Mouse (Mus musculus): ENCODE measurements around the gene 2510009E07Rik.

Gene 2510009E07Rik

DNA sequence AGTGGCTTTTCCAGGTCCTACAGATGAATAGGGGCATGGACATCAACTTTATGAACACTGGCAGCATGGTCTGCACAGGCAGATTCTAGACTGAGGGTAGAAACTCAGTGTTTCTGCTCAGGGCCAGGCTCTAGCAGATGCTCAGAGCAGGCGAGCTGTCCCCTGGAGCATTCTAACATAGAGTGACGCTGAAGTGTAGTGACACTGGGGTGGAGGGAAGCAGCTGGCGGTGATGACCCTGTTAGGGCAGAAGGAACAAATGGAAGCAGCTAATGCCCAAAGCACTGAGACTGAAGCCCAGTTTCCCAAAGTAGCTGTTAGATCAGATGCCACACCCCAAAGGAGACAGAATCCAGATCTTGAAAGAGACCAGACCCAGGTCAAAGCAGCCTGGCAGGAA lies 48.0 kb downstream of the 2510009E07Rik start:
- ChIA-PET POLR2A (interaction anchor here in 1 of 4 experiments (0.9 kb wide), 1 partner anchor 43 kb away, joined by 3 read pairs; no protein-coding TSS in a partner anchor), CTCF (no interaction called here)

DNA sequence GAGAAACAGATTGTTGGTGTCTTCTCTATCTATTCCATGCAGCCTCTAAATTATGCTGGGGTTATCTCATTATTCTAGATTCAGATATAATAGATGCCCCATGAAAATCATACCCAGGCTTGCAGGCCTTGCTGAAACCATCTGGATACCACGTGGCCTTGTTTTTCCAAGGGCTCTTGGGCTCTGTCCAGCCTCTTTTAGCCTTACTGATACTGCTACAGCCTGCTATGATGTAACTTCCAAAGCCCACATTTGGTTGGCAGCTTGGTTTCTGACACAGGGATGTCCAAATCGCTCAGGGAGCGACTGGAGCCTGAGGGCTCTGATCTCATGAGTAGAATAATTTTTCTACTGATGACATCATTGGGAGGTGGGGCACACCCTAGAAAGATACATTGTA lies 48.5 kb downstream of the 2510009E07Rik start:
- POLR2A ChIA-PET, result interaction anchor here in 2 of 4 experiments (0.9 to 2.6 kb wide), 2 partner anchors 9 to 44 kb away, joined by 3 to 14 read pairs; no protein-coding TSS in a partner anchor
- CTCF ChIA-PET, result no interaction called here

DNA sequence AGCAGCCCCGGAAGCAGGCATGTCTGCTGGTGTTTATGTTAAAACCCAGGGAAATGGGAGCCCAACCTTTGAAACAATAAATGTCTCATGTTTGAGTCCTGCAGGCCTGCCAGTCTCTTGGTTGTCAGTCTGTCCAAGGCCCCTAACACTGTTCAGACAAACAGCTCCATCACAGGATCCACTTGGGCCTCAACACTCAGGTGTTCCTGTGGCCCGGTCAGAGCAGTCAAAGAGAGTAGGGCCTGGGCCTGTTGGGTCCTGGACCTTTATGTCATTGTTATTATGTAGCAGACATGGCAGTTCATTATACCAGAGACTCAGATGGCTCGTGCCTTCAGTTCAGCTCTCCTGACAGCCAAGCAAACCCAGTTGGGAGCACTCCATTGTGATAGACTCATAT lies 49.9 kb downstream of the 2510009E07Rik start:
- POLR2A ChIA-PET, result interaction anchor here in 3 of 4 experiments (1.0 to 2.8 kb wide), 8 partner anchors 9 to 57 kb away, joined by 3 to 15 read pairs (median 4); no protein-coding TSS in a partner anchor
- CTCF ChIA-PET, result interaction anchor here in 2 of 4 experiments (1.1 to 1.4 kb wide), 2 partner anchors 29 to 83 kb away, joined by 3 to 6 read pairs; no protein-coding TSS in a partner anchor

DNA sequence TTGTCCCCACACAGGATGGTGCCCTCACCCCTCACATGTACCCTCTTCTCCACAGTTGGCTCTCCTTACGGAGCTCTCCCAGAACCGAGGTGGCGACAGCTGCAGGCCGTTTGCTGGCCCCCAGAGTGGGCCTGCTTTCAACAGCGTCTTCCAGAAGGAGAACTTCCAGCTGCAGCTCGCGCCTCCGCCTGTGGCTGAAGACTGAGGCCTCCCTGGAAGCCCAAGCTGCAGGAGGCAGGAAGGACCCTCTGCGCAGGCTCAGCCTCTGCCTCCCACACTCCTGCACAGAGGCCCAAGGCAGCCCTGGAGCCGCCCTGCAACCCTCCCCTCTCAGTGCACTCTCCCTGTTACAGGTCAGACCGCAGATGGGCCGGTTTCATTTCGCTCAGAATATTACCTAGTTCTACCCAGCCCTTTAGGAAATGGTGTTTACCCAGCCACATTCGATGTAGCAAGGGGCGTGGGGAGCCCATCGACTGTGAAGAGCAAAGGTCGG lies 50.4 kb downstream of the 2510009E07Rik start:
- CTCF ChIA-PET, result interaction anchor here in 2 of 4 experiments (0.8 to 1.4 kb wide), 3 partner anchors 28 to 440 kb away, joined by 3 to 6 read pairs (median 3); partner anchors contain the start of gene Ephb3 (in 1 of the 2)
- POLR2A ChIA-PET, result interaction anchor here in 3 of 4 experiments (1.0 to 2.8 kb wide), 8 partner anchors 10 to 58 kb away, joined by 3 to 15 read pairs (median 4); no protein-coding TSS in a partner anchor

DNA sequence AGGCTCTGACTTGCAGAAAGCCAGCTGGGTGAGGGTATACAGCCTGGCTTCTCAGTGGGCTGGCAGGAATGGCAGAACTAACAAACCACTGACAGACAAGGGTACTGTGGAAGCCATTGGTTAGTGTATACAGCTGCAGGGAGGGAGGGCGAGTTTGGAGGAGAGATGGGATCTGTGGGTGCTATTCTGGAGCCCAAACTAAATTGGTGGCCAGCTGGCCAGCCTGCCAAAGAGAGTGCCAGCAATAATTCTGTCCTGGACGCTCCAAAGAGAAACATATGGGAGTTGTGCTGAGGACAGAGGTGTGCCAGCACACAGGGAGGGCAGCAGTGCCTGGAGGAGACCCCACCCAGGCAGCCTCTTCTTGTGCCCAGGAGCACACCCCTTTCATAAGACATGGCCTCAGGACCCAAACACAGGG lies 50.8 kb downstream of the 2510009E07Rik start:
- ChIA-PET POLR2A (interaction anchor here in 2 of 4 experiments (1.0 to 2.8 kb wide), 6 partner anchors 10 to 58 kb away, joined by 3 to 15 read pairs (median 8); no protein-coding TSS in a partner anchor), CTCF (interaction anchor here in 3 of 4 experiments (0.5 to 1.4 kb wide), 4 partner anchors 28 to 439 kb away, joined by 3 to 4 read pairs (median 3); partner anchors contain the start of gene Ephb3 (in 1 of the 3))

DNA sequence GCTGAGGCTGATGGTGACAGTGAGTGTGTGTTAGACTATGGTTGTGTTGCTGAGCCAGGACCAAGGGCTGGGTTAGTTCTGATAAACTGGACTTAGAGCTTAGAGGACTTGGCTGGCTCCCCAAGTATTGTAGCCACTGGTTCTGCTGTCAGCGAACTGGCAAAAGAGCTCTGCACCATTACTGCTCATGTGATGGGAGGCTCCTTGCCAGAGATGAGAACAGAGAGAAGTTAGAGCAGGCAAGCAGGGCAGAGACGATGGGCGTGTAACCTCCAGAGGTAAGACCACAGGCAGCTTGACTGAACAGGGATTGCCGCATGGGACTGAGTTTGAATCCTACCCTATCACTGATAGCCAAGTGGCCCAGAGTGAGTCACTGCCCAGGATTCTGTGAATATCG lies 51.6 kb downstream of the 2510009E07Rik start:
- ChIA-PET CTCF (interaction anchor here in 2 of 4 experiments (0.5 to 1.4 kb wide), 2 partner anchors 68 to 85 kb away, joined by 3 to 4 read pairs; no protein-coding TSS in a partner anchor), POLR2A (interaction anchor here in 1 of 4 experiments (2.3 to 2.8 kb wide), 2 partner anchors 11 to 59 kb away, joined by 11 to 15 read pairs; no protein-coding TSS in a partner anchor)

DNA sequence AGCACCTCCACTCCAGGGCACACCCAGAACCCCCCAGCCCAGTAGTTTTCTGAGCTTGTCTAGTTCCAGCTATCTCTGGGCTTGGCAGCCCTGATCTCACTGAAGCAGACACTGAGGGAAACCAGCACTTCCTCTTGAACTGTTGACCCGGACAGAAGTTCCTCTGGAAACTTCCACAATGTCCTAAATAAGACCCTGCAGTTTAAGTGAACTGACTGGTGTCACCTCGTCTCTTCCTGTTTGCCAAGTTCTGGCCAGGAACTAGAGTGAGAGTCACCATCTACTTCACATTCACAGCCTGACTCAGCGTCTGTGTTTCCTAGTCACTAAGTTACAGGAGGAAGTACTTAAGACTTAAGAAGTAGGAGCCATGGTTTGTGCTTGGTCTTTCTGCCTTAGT lies 52.5 kb downstream of the 2510009E07Rik start:
- ChIA-PET CTCF (no interaction called here), POLR2A (no interaction called here)

DNA sequence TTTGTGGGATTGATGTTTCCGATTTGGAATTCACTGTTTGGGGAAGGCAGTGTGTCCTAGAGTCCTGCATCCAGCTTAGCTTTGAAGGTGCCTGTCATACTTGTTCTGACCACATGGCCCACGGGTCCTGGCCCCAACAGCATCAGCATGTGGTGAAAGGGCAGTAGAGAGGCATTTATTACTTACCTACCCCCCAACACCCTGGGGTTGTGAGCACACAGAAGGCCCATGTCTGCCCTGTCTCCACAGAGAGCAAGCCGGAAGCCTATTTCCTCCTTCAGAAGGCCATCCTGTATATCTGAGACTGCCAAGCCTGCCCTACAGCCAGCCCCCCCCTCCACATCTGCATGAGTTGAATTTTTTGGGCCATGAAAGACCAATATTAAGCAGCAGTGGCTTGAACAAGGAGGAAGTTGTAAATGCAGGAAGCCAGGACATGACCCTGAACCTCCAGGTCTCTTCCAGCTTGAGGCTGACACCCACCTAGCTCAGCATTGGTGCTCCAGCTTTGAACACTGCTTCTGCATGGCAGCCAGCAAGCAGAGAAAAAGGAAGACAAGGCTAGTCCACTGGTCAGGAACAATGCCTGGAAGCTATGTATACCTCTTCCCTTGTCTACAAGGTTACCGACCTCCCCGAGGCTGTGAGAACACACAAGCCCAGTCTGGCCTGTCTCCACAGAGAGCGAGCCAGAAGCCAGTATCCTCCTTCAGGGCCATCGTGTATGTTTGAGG lies 53.5 kb downstream of the 2510009E07Rik start:
- CTCF ChIA-PET, result interaction anchor here in 1 of 4 experiments (0.8 kb wide), 1 partner anchor 87 kb away, joined by 3 read pairs; no protein-coding TSS in a partner anchor

DNA sequence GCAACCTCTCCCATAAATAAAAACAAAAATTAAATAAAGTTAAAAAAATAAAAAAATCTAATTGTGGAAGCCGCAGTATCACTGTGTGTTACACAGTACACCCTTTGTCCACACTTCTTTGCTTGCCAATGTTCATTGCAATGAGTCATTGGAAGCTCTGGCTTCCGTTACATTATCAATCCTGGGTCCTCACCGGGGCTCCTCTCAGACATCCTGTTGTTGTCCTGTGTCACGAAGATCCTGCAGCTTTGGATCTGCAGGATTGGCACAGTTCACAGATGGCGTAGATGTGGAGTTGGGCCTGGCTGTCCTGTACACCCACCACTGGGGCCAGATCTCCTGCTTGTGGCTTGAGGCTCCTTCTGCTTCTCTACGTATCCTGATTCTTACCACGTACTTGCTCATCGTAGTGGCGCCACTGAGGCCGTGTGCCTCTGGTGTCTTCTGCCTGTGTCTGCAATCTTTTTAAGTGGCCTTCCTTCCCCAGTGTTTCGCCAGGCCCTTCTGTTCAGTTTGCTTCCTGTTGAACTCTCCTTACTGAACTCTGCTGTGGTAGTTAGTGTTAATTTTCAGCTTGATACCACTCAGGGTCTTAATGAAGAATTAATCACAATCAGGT lies 57.2 kb downstream of the 2510009E07Rik start:
- POLR2A ChIA-PET, result interaction anchor here in 1 of 4 experiments (0.6 to 1.4 kb wide), 2 partner anchors 10 to 65 kb away, joined by 3 read pairs; no protein-coding TSS in a partner anchor
- CTCF ChIA-PET, result interaction anchor here in 1 of 4 experiments (0.6 kb wide), 1 partner anchor 220 kb away, joined by 3 read pairs; no protein-coding TSS in a partner anchor

More for the DNA sequence above, 53.5 kb downstream of the 2510009E07Rik start:
- POLR2A ChIA-PET, result interaction anchor here in 2 of 4 experiments (0.5 to 1.2 kb wide), 4 partner anchors 13 to 61 kb away, joined by 3 to 4 read pairs (median 3); no protein-coding TSS in a partner anchor

DNA sequence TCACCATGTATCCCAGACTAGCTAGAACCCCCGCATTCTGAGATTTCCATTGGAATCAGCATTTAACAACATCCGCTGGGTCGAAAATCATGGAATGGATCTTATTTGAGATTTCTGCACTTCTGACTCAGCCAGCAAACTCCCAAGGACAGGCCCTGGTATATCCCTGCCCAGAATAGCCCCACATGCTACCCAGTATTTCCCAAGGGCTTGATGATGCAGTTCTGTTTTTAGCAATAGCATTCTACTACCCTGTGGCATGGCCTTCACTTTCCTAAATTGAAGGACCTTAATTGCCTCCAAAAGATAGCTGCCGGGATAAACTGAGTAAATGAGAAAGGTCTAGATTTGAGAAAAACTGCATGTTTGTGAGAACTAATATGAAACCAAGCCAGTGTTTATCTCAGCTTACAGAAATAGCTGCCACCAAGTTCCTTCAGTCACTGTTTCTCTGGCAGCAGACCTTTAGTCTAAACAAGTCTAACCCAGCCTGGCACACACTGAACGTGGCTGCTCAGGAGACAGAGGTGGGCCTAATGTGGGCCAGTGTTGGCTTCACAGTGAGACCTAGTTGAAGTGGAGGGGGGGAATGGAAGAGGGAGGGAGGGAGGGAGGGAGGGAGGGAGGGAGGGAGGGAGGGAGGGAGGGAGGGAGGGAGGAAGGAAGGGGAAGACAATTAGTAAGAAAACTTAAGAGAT lies 58.2 kb downstream of the 2510009E07Rik start:
- POLR2A ChIA-PET, result interaction anchor here in 2 of 4 experiments (0.7 to 1.4 kb wide), 4 partner anchors 9 to 65 kb away, joined by 3 read pairs; no protein-coding TSS in a partner anchor
- CTCF ChIA-PET, result interaction anchor here in 1 of 4 experiments (0.8 kb wide), 1 partner anchor 739 kb away, joined by 3 read pairs; no protein-coding TSS in a partner anchor

DNA sequence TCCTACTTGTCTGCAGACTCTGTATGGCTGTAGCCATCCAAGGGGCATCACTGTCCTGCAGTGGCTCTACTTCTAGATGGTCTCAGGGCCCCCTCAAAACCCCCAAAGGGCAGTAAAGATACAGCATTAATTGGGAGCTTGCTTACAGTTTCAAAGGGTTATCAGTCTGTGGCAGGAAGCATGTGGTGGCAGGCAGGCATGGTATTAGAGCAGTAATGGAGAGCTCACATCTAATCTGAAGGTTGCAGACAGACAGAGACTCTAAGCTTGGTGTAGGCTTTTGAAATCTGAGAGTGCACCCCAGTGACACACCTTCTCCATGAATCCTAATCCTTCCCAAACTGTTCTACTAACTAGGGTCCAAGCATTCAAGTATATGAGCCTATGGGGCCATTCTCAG lies 60.0 kb downstream of the 2510009E07Rik start:
- ChIA-PET CTCF (no interaction called here), POLR2A (interaction anchor here in 2 of 4 experiments (0.6 to 1.4 kb wide), 3 partner anchors 30 to 423 kb away, joined by 3 to 4 read pairs (median 4); no protein-coding TSS in a partner anchor)

DNA sequence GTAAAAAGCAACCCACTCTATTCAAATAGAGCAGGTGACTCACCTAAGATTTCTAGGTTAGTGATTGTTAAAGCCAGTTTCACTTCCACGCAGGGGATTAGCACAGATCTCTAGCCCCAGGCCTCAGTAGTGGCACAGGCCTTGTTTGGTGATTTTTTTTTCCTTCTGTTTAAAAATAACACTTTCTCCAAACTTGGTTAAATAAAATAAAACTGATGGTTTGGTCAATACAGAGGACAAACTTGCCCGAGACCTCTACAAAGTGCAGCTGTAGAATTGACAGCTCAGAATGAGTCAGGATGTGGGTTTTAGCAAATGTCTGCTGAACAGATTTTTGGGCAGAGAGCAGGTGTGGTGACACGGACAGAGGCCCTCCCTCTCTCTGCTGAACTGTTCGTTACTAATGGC lies 62.6 kb downstream of the 2510009E07Rik start:
- ChIA-PET POLR2A (no interaction called here), CTCF (interaction anchor here in 1 of 4 experiments (1.8 kb wide), 1 partner anchor 96 kb away, joined by 4 read pairs; no protein-coding TSS in a partner anchor)

DNA sequence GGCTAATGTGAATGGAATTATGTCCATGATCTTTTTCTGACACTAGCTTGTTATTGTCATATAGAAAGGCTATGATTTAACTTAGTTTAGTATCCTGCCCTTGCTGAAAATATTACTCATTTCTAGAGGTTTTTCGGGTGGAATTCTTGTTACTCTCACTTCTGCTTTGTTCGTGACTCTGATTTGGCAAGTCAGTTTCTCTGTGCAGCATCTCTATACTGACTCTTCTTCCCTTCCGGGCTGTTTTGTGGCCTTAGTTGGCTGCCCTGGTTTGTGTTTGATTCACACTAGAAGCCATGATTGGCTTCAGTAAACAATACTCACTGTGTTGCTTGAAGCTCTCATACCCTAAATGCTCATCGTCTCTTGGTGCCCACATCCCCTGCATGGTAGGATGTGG lies 63.9 kb downstream of the 2510009E07Rik start:
- ChIA-PET CTCF (interaction anchor here in 1 of 4 experiments (1.8 kb wide), 1 partner anchor 97 kb away, joined by 4 read pairs; no protein-coding TSS in a partner anchor), POLR2A (no interaction called here)

DNA sequence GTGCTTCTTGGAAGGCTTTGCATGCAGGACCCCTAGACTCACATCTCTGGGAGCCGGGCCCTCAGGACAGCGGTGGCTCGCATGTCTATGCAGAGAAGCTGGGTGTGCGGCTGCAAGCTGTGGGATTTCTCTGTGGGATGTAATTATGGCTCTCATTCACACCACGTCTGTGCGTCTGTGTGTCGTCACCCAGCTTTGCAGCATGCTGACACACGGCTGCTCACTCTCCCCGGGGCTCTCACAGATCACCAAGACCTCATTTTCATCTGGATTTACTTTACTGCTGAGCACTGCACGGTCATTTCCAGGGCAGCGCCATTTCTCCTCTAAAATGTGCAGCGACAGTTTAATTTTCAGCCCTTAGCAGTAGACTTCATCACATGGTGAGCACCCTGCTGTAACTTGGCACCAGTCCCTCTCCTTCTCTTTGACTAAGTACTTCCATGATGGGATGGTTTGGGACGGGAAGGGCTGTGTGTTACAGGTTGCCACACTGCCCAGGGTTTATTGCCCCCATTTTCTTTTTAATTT lies 66.3 kb downstream of the 2510009E07Rik start:
- CTCF ChIA-PET, result interaction anchor here in 1 of 4 experiments (1.2 kb wide), 1 partner anchor 100 kb away, joined by 3 read pairs; no protein-coding TSS in a partner anchor
- POLR2A ChIA-PET, result interaction anchor here in 2 of 4 experiments (0.6 to 1.1 kb wide), 5 partner anchors 9 to 74 kb away, joined by 3 read pairs; no protein-coding TSS in a partner anchor

DNA sequence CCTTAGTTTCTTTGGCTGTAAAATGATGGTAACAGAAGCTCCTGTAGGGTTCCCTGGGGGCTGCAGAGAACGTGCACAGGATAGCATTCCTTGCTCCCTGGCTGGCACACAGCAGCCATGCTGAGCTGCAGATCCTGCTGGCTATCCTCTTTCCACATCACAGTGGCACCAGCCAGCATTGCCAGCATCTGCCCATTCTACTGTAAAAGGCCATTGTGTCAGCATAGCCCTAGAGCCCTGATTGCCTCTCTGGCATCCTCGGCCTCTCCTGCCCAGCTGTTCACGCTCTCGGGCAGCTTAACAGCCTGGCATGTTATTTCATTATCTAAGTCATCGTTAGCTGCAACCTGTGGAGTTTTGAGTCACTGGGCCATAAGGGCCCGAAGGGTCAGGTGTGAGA lies 67.2 kb downstream of the 2510009E07Rik start:
- ChIA-PET POLR2A (interaction anchor here in 3 of 4 experiments (0.6 to 1.4 kb wide), 8 partner anchors 10 to 356 kb away, joined by 3 to 6 read pairs (median 3); no protein-coding TSS in a partner anchor), CTCF (interaction anchor here in 3 of 4 experiments (0.5 to 1.9 kb wide), 4 partner anchors 101 to 732 kb away, joined by 3 to 5 read pairs (median 4); no protein-coding TSS in a partner anchor)

DNA sequence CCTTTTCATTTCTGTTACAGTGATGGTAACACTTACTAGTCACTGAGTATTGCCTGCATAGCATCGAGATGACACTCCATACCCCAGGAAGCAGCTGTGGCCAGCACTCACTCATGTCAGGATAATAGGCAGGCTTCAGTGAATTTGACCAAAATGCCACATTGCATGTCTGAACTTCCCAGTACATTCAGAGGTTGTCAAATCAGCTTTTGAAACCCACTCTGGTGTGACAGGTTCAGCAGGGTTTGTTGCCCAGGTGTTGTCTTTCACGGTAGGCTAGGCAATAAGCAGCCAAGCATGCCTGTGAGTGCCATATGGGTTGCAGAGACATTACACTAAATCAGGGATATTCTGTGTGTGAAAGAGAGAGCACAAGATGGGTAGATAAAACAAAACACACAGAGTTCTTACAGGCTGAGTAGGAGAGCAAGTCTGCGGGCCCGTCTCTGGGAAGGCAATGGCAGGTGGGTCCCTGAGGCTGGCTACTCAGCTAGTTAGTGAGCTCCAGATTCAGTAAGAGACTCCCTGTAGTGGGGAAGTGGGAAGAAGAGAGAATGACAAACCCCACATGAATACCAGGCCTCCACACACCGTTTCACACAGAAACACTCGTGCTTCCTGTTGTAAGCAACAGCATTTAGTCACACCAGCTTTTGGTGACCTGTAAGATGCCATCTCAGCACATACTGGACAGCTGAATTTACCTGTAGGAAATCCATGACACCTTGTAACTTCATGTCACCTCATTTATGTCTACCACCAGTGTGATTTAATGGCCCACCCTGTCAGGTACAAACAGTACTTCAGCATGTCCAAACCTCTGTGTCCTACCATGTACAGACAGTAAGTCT lies 68.5 kb downstream of the 2510009E07Rik start:
- POLR2A ChIA-PET, result interaction anchor here in 1 of 4 experiments (0.5 to 1.4 kb wide), 2 partner anchors 193 to 358 kb away, joined by 4 read pairs; no protein-coding TSS in a partner anchor
- CTCF ChIA-PET, result interaction anchor here in 2 of 4 experiments (0.8 to 1.9 kb wide), 3 partner anchors 89 to 102 kb away, joined by 3 to 7 read pairs (median 4); no protein-coding TSS in a partner anchor
